Mouse (Mus musculus) liver (tissue): Measurements from ENCODE around the gene Cenpm.

Experiments used
- DNase-seq: peaks from one replicate; pipeline ENCODE4 v3.0.0-alpha.2; 2020; ENCODE audit warnings: mixed read lengths

Cenpm gene

GRCm38 (mm10) chr15:82187924-82188323 is 56.6 kb downstream of the Cenpm start:
- DNase-seq: peak; percentile 36

GRCm38 (mm10) chr15:82187401-82187800 is 57.1 kb downstream of the Cenpm start:
- DNase-seq: no peak

GRCm38 (mm10) chr15:82186931-82187330 is 57.6 kb downstream of the Cenpm start:
- peak; percentile 59 for DNase-seq

DNA sequence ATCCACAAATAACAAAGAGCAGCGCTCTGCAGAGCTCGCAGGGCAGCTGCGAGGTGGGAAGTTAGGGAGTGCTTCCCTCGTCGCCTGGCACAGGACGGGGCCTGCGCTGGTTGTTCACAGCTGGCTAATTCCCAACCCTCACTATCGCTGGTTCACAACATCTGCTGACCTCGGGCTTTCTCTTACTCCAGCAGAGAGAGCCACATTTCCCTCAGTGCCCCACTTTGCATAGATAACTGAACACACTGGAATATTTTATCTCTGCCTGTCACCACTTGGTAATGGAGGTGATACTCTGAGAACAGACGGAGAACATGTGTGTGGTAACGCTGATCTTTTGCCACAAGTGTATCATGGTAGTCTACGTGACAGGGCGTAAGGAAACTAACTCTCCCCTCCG is 58.4 kb downstream of the Cenpm start:
- peak; percentile 79 for DNase-seq

- peak; percentile 72 for DNase-seq
These were observed 59.3 kb downstream of the Cenpm start for GRCm38 (mm10) chr15:82185062-82185783.

GRCm38 (mm10) chr15:82184656-82185055 is 59.9 kb downstream of the Cenpm start:
- DNase-seq: no peak

DNA sequence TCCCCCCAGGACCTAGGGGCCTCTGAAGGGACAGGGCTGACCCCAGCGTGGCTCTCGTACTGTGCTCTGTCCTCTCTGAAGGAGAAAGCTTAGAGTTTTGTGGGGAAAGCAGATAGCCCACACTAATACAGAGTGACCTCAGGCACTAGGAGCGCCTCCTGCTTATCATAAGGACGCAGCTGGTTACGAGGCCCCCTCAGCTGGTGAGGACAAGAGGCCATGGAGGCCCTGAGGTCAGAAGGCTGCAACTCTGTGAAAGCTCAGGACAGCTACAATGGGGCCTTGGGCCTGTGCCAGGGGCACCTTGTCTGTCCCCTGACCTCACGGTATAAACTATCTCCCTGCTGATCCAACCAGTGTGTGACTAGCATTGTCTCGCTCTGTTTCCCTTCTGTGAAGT is 60.4 kb downstream of the Cenpm start:
- DNase-seq: peak; percentile 91
